Mouse (Mus musculus) liver, adult (tissue): ENCODE measurements at regions not wholly inside any gene's neighbourhood (a gene's known extent, or its start where the extent isn't known, plus 50 kb on each side); places are given as distances from the start of the nearest gene placed in this dataset.
A peak's percentile ranks its signal among the peaks of the same experiment; 100 is the strongest.

Experiments used
- GATA4 ChIP-seq: IDR thresholded peaks from 2 replicates; pipeline ENCODE4 v1.6.1; 2014; ENCODE audit warnings: mild to moderate bottlenecking, low read length; ENCODE audit not compliant: insufficient replicate concordance

GRCm38 (mm10) chr7:36989380-36989779 lies 291.5 kb downstream of the Tshz3 start:
- TF ChIP-seq GATA4, result no peak

- no peak for TF ChIP-seq GATA4
Observed at GRCm38 (mm10) chr7:37004601-37005000, 306.7 kb downstream of the Tshz3 start.

GRCm38 (mm10) chr7:37005701-37006100 lies 307.8 kb downstream of the Tshz3 start:
- no peak for TF ChIP-seq GATA4

- TF ChIP-seq GATA4, result no peak
Observed at GRCm38 (mm10) chr7:37006921-37007320, 309.0 kb downstream of the Tshz3 start.

- TF ChIP-seq GATA4, result peak; percentile 53; the same call in 1 of the 2 replicates
Observed at GRCm38 (mm10) chr7:37011180-37011754, 313.3 kb downstream of the Tshz3 start.

- peak; percentile 45; the same call in 1 of the 2 replicates for TF ChIP-seq GATA4
Observed at GRCm38 (mm10) chr7:37020078-37020477, 322.2 kb downstream of the Tshz3 start.

GRCm38 (mm10) chr7:37024501-37025025 lies 326.6 kb downstream of the Tshz3 start:
- TF ChIP-seq GATA4, result no peak

- TF ChIP-seq GATA4, result no peak
Observed at GRCm38 (mm10) chr7:37064582-37065458, 366.9 kb downstream of the Tshz3 start.

GRCm38 (mm10) chr7:37077698-37078097 lies 379.8 kb downstream of the Tshz3 start:
- TF ChIP-seq GATA4, result no peak

- TF ChIP-seq GATA4, result no peak
Observed at GRCm38 (mm10) chr7:37078140-37078539, 380.2 kb downstream of the Tshz3 start.

GRCm38 (mm10) chr7:37089726-37090125 lies 391.8 kb downstream of the Tshz3 start:
- no peak for TF ChIP-seq GATA4

- TF ChIP-seq GATA4, result no peak
Observed at GRCm38 (mm10) chr7:37092572-37092971, 394.7 kb downstream of the Tshz3 start.

- no peak for TF ChIP-seq GATA4
Observed at GRCm38 (mm10) chr7:37093721-37094120, 395.8 kb downstream of the Tshz3 start.

GRCm38 (mm10) chr7:37095839-37096238 lies 397.9 kb downstream of the Tshz3 start:
- no peak for TF ChIP-seq GATA4

GRCm38 (mm10) chr7:37096291-37096690 lies 398.4 kb downstream of the Tshz3 start:
- no peak for TF ChIP-seq GATA4

- no peak for TF ChIP-seq GATA4
Observed at GRCm38 (mm10) chr7:37098950-37099349, 401.0 kb downstream of the Tshz3 start.
